Mouse (Mus musculus) spleen, adult 10 weeks (tissue): ENCODE results near the gene Orc1. TPM values are rescaled to one million over a fixed set of nuclear protein-coding genes. Genes with fewer than 3 reads are reported as not detected.

Experiments used
- polyA plus RNA-seq: library from polyadenylated mRNA; stranded (reverse); fragments of 350-450 nt; fragmentation: Illumina TruSeq; extraction: RNeasy Lipid Tissue Mini Kit (QIAGEN cat#74804); gene quantifications from one replicate; pipeline ENCODE4 v1.2.3, GENCODE M21; 2015; ENCODE audit warnings: low replicate concordance; ENCODE audit not compliant: insufficient read depth

Orc1 gene
- 2.2 TPM for polyA plus RNA-seq

DNA sequence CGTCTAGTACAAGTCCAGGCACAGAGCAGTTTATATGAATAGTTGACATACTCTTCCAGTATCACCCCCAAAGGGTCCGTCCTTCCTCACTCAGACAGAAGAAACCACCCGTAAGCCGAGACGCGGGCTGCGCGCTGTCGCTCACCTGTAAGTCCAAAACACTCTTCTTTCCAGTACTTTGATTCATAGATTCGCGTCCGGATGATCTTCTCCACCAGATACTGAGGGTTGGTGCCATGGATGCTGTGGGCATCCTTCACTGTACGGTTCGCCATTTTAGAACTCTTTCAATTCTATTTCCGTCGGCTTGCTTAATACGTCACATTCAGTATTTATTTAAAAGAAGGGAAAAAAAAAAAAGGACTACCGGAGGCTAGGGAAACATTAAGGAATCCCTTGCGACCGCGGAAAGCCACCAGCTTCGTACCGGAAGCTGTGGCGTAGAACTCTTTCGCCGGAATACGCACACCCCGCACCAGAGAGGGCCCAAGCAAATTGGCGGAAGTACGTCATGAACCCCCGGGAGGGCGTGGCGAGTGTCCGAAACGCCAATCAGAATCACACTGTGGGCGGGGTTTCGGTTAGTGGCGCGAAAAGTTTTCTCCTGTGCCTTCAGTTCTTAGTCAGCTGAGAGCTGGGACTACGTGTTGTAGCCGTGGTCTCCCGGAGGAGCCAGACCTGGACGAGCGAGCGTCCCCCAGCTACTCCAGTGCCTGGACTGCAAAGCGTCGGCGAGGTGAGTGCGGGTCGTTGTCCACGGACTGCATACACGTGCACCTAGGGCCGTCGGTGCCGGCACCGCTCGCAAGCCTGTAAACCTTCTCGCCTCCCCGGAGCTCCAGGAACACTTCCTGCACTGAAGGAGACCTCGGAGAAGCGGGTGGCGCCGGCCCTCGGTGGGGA, at the start of gene Orc1, which contains the start of gene Prpf38a:
Gene Orc1, plus strand, starts transcription at position 584 of the 903 bp plus-strand sequence.
Gene Prpf38a, minus strand, starts transcription at position 497 of the 903 bp plus-strand sequence.

DNA sequence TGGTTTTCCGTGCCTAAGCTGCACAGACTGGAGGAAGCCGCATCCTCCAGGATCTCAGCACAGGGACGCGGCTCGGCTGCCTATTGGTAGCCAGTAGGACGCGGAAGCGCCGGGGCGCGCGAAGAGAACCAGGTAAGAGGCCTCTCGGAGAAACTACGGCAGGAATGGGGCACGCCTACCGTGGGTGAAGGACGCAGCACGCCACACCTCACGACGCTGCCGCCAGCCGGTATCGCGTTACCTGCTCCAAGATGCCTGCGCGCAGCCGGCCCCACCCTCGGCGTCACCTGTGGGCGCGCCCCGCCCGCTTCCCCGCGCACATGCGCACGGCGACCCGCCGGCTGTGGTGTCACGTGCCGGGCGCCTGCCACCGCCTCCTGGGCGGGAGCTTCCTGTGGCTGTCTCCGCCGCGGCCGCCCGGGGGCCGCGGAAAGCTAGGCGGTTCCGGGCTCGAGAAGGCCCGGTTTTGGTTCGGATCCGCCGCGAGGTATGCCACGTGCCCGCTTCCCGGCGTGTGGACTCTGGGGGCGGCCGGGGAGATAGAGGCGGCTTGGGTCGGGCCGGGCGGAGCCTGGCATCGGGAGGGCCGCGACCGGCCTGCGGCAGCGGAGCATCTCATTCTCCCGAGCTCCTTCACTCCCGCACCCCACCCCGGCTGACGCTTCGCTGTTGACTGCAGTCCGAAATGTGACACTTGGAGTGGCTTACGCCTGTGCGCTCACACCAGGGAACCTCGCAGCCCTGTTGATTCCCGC, 40.5 kb downstream of the Orc1 start, which contains the start of gene Cc2d1b:
Gene Cc2d1b, plus strand, starts transcription at position 354 of the 755 bp plus-strand sequence.

Other genes with a start within 250 kb of the Orc1 start
- gene Shisal2a, start 196.1 kb upstream of the Orc1 start, polyA plus RNA-seq: not detected
- gene Gpx7, start 172.5 kb upstream of the Orc1 start, polyA plus RNA-seq: 2.6 TPM
- gene Tut4, start 120.0 kb upstream of the Orc1 start, polyA plus RNA-seq: 114 TPM
- gene Prpf38a, start 87 bp upstream of the Orc1 start, polyA plus RNA-seq: 55.9 TPM
- gene Cc2d1b, start 40.5 kb downstream of the Orc1 start, polyA plus RNA-seq: 73.8 TPM
- not detected for gene 3110021N24Rik, start 140.2 kb downstream of the Orc1 start, polyA plus RNA-seq
- gene Zfyve9, start 201.4 kb downstream of the Orc1 start, polyA plus RNA-seq: 6.8 TPM